Mouse (Mus musculus) intestine, postnatal 0 days (tissue): ENCODE measurements around the gene 1110002E22Rik. TPM values are rescaled to one million over a fixed set of nuclear protein-coding genes. Genes with fewer than 3 reads are reported as not detected.
A peak's percentile ranks its signal among the peaks of the same experiment; 100 is the strongest.

Source experiments
- ATAC-seq: fragments of 200-750 bp; cut with Nextera tagmentation; 2 replicates; pipeline ENCODE4 v1.8.0; 2017; ENCODE audit warnings: mild to moderate bottlenecking, moderate TSS enrichment, moderate library complexity
- H3K27ac ChIP-seq: fragments of 300-500 bp; sonication (generic); 2 replicates; pipeline ENCODE4 v1.5.1; 2014; ENCODE audit warnings: mild to moderate bottlenecking, low read depth, low read length, moderate library complexity
- H3K27me3 ChIP-seq: fragments of 300-500 bp; sonication (generic); replicated peaks from 2 replicates; pipeline ENCODE4 v1.6.1; 2014; ENCODE audit warnings: low read length, mixed read lengths; ENCODE audit not compliant: control insufficient read depth, insufficient read depth
- H3K36me3 ChIP-seq: fragments of 300-500 bp; sonication (generic); 2 replicates; pipeline ENCODE4 v1.6.1; 2014; ENCODE audit warnings: mild to moderate bottlenecking, moderate library complexity; ENCODE audit not compliant: control insufficient read depth, insufficient read depth
- H3K4me1 ChIP-seq: fragments of 300-500 bp; sonication (generic); replicated peaks from 2 replicates; pipeline ENCODE4 v1.6.1; 2014; ENCODE audit warnings: antibody characterized with exemption, low read length, mixed read lengths; ENCODE audit not compliant: control insufficient read depth, insufficient read depth
- H3K4me2 ChIP-seq: fragments of 300-500 bp; sonication (generic); replicated peaks from 2 replicates; pipeline ENCODE4 v1.6.1; 2014; ENCODE audit warnings: low read depth, mild to moderate bottlenecking, moderate library complexity
- H3K4me3 ChIP-seq: fragments of 300-500 bp; sonication (generic); 2 replicates; pipeline ENCODE4 v1.5.1; 2014; ENCODE audit warnings: low read depth, low read length
- H3K9ac ChIP-seq: fragments of 300-500 bp; sonication (generic); 2 replicates; pipeline ENCODE4 v1.6.1; 2014; ENCODE audit warnings: mild to moderate bottlenecking, low read depth, low read length
- H3K9me3 ChIP-seq: fragments of 300-500 bp; sonication (generic); 2 replicates; pipeline ENCODE4 v1.6.1; 2016; ENCODE audit warnings: mixed run types; ENCODE audit not compliant: control insufficient read depth
- CTCF ChIP-seq: sonication (generic); IDR thresholded peaks from 2 replicates; pipeline ENCODE4 v1.5.1; 2016; ENCODE audit warnings: low read depth, mild to moderate bottlenecking, control low read depth, antibody characterized with exemption, moderate library complexity
- WGBS: fragments of 180-500 bp; shearing (Covaris S2); extraction: QIAGEN DNeasy Blood & Tissue Kit; methylation state at CpG from one replicate; pipeline ENCODE4 v1.1.7; 2014; 5-methylcytosine and 5-hydroxymethylcytosine counted together
- polyA plus RNA-seq: library from polyadenylated mRNA; unstranded; fragments of >200 nt; fragmentation: Nextera tagmentation; extraction: Ambion mirVana; gene quantifications from 2 replicates; pipeline ENCODE4 v1.2.1, GENCODE M21; 2015

The 1110002E22Rik gene
- polyA plus RNA-seq, 1 experiment from 2014 or later = 0.07 TPM

DNA sequence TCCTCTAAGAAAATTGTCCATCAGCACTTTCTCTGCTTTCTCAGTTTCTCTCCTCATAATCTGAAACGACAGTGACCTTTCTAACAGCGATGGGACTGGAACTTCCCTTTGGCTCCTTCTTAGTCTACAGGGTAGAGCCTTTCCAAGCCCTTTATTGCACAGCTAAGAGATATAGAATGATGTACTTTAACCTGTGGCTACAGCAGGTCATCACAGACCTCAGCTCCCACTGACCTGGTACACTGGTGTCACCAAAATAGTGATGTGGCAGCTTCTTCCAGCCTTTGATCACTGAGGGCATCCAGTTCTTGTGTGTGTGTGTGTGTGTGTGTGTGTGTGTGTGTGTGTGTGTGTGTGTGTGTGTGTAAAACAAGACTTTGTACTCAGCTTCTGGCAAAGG lies 56.6 kb downstream of the 1110002E22Rik start:
- Histone ChIP-seq H3K9me3 (no peaks in the 10 kb centered on the region), H3K4me3 (no peak overlapping the region), H3K36me3 (peaks cover 22% of the 10 kb centered on the region), H3K27me3 (no peaks in the 10 kb centered on the region), H3K4me1 (no peaks in the 10 kb centered on the region; the same call in 1 of the 2 replicates), H3K9ac (no peak overlapping the region), H3K4me2 (no peak overlapping the region), H3K27ac (peak overlapping the region; percentile 82)
- 59% methylated on average over 2 of the region's 2 CpGs for WGBS
- no peak for TF ChIP-seq CTCF
- ATAC-seq = peak; percentile 77

DNA sequence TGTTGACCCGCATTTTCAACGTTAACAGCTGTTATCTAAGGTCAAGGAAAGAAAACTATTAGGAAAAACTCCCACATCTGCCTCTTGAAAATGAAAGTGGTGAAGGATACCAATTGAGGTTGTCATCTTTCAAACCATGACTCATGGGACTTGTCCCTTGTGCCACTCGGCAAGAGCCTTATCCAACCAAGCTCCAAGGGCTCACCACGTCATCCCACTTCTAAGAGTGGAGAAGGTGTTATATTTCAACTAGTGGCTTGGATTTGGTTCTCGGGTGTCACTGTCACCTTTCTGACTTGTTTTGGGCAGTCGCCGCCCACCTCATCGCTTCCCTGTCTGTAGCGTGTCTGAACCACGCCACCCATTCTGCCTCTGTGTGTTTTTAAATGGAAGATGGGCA lies 59.0 kb downstream of the 1110002E22Rik start:
- no peaks in the 10 kb centered on the region for H3K27me3 ChIP-seq
- WGBS = 75% methylated on average over 10 of the region's 10 CpGs
- H3K4me3 ChIP-seq = no peak overlapping the region
- no peak for ATAC-seq
- peaks cover 16% of the 10 kb centered on the region for H3K36me3 ChIP-seq
- no peak overlapping the region for H3K9ac ChIP-seq
- 0 out of 2 replicates have a peak overlapping the region, but pooled peaks have one; percentile 15 for H3K27ac ChIP-seq
- no peak for TF ChIP-seq CTCF
- no peaks in the 10 kb centered on the region for H3K9me3 ChIP-seq
- no peak overlapping the region for H3K4me2 ChIP-seq
- H3K4me1 ChIP-seq = no peaks in the 10 kb centered on the region; the same call in 1 of the 2 replicates

DNA sequence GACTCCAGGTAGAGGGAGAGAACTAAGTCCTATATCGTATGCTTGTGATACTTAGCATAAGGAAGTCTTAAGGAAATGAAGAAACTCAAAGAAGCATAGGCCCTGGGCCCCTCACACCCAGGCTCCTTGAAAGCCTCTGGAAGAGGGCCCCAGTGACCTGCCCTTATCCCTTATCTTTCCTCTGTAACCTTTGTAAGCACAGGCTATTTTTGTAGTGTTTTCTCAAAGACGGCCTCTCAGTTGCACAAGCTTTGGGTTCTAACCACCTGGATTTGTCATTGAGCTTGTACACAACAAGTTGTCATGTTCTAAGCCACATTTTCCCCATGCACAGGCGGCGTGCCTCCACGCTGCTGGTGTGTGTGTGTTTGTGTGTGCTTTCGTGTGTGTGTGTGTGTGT lies 64.3 kb downstream of the 1110002E22Rik start:
- peak; percentile 50 for ATAC-seq
- no peaks in the 10 kb centered on the region for H3K9me3 ChIP-seq
- no peaks in the 10 kb centered on the region for H3K4me1 ChIP-seq
- H3K27me3 ChIP-seq = no peaks in the 10 kb centered on the region
- TF ChIP-seq CTCF = no peak
- peak overlapping the region; percentile 93 for H3K27ac ChIP-seq
- peak overlapping the region; percentile 54 for H3K4me3 ChIP-seq
- peak overlapping the region; percentile 43 for H3K9ac ChIP-seq
- 46% methylated on average over 6 of the region's 6 CpGs for WGBS
- peaks cover 9% of the 10 kb centered on the region for H3K36me3 ChIP-seq
- peak overlapping the region; percentile 61 for H3K4me2 ChIP-seq

DNA sequence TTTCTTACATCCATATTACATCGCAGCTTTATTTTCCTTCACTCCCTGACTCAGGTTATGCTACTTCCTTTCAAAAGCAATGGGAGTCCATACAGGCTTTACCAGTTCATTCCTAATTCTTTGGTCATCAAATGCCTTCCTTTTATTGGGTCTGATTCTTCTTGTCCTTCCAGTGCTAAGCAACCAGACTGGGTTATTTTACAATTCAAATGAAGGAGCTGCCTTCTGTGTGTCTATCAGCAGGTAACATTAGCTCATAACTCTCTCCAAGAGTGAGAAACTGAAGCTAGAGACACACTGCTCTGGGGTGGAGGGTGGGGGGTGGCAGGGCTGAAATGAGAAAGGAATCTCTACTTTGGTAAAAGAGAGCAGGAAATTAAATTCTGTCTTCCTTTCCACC lies 65.8 kb downstream of the 1110002E22Rik start:
- Histone ChIP-seq H3K4me1 (no peaks in the 10 kb centered on the region), H3K9me3 (no peaks in the 10 kb centered on the region), H3K9ac (peak overlapping the region; percentile 65), H3K27me3 (no peaks in the 10 kb centered on the region), H3K36me3 (no peaks in the 10 kb centered on the region), H3K4me3 (peak overlapping the region; percentile 54), H3K27ac (peak overlapping the region; percentile 93), H3K4me2 (peak overlapping the region; percentile 61)
- ATAC-seq = no peak
- WGBS = 46% methylated on average over 1 of the region's 1 CpGs
- TF ChIP-seq CTCF = no peak

Other genes starting within 250 kb of the 1110002E22Rik start
- gene H2afz, start 200.6 kb upstream of the 1110002E22Rik start, polyA plus RNA-seq = 922 and 974 TPM in 2 replicates
- gene Dnajb14, start 197.4 kb upstream of the 1110002E22Rik start, polyA plus RNA-seq = 10.6 and 11.1 TPM in 2 replicates
- 156 and 160 TPM in 2 replicates for gene Lamtor3, start 146.5 kb upstream of the 1110002E22Rik start, polyA plus RNA-seq
- gene Dapp1, start 83.5 kb upstream of the 1110002E22Rik start, polyA plus RNA-seq = 70.6 and 71.2 TPM in 2 replicates
- gene Gm5105, start 2.3 kb downstream of the 1110002E22Rik start, polyA plus RNA-seq = not detected in 2 replicates
- gene Trmt10a, start 78.4 kb downstream of the 1110002E22Rik start, polyA plus RNA-seq = 4.3 and 4.7 TPM in 2 replicates
- 930 and 998 TPM in 2 replicates for gene Mttp, start 79.9 kb downstream of the 1110002E22Rik start, polyA plus RNA-seq
- gene 4930579F01Rik, start 128.8 kb downstream of the 1110002E22Rik start, polyA plus RNA-seq = 0.09 and 0.10 TPM in 2 replicates
- 0.31 and 0.64 TPM in 2 replicates for gene Adh7, start 152.7 kb downstream of the 1110002E22Rik start, polyA plus RNA-seq
- 101 and 113 TPM in 2 replicates for gene Adh1, start 195.9 kb downstream of the 1110002E22Rik start, polyA plus RNA-seq
- gene Adh6a, start 248.2 kb downstream of the 1110002E22Rik start, polyA plus RNA-seq = 6.1 and 9.2 TPM in 2 replicates